Mouse (Mus musculus) CH12.LX (cell line): Measurements from ENCODE around the gene Papss1.

Experiments
- CTCF ChIP-seq, 2 experiments: IDR thresholded peaks in 1 of 2; conservative IDR thresholded peaks in 1 of 2; 2 replicates each; pipeline ENCODE4 v1.5.1; 2011 to 2012; ENCODE audit warnings: low read depth in 2 of 2, low read length in 2 of 2, improper control_type of control experiment in 1 of 2, inconsistent platforms in 1 of 2, mild to moderate bottlenecking in 1 of 2, moderate library complexity in 1 of 2
- EP300 ChIP-seq: IDR thresholded peaks from 2 replicates; pipeline ENCODE4 v1.6.1; 2011; ENCODE audit warnings: low read length, improper control_type of control experiment
- MEF2A ChIP-seq: IDR thresholded peaks from 2 replicates; pipeline ENCODE4 v1.6.1; 2014; ENCODE audit warnings: low read depth, mild to moderate bottlenecking, inconsistent platforms, low read length, improper control_type of control experiment, borderline replicate concordance
- MXI1 ChIP-seq: IDR thresholded peaks from 2 replicates; pipeline ENCODE4 v1.6.1; 2011; ENCODE audit warnings: mild to moderate bottlenecking, low read depth, low read length, improper control_type of control experiment
- MYC ChIP-seq: IDR thresholded peaks from 2 replicates; pipeline ENCODE4 v1.6.1; 2011; ENCODE audit warnings: low read depth, mild to moderate bottlenecking, improper control_type of control experiment, low read length
- NELFE ChIP-seq: IDR thresholded peaks from 2 replicates; pipeline ENCODE4 v1.6.1; 2011; ENCODE audit warnings: low read depth, low read length, improper control_type of control experiment
- SMC3 ChIP-seq: IDR thresholded peaks from 2 replicates; pipeline ENCODE4 v1.6.1; 2011; ENCODE audit warnings: low read depth, low read length, improper control_type of control experiment
- USF2 ChIP-seq: conservative IDR thresholded peaks from 2 replicates; pipeline ENCODE4 v1.6.1; 2011; ENCODE audit warnings: low read depth, low read length, improper control_type of control experiment
- ZC3H11A ChIP-seq: IDR thresholded peaks from 2 replicates; pipeline ENCODE4 v1.6.1; 2012; ENCODE audit warnings: low read depth, mild to moderate bottlenecking, inconsistent platforms, low read length, improper control_type of control experiment

DNA sequence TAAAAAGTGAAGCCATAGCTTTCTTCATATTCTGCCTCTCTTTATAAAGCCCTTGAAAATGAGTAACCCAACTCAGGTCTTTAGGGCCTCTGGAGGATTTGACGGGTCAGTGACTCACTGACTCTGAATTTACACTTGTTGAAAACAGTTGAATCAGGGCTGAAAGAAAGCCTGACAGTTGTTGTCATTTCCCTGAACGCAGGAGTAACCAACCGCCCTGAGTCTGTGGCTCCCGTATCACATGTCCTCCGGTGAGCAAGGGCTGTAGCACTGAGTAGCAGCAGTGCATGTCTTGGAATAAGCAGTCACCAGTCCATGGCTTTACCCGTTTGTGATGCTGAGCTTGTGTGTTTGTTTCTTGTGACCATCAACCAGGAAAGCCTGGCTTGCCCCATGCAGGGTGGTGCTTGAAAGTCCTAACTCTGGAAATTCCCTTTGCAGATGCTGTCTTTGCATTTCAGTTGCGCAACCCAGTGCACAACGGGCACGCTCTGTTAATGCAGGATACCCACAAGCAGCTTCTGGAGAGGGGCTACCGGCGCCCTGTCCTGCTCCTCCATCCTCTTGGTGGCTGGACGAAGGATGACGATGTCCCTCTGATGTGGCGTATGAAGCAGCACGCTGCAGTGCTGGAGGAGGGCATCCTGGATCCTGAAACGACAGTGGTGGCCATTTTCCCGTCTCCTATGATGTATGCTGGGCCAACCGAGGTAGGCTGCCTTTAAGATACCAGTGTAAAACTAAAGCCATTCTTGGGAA is 54.2 kb downstream of the Papss1 start:
- TF ChIP-seq MXI1 (no peak), NELFE (no peak), USF2 (no peak), EP300 (no peak), MYC (no peak), SMC3 (no peak), ZC3H11A (no peak), MEF2A (no peak), CTCF (conservative IDR thresholded peaks at IDR 0.05 in 1 of 2, IDR thresholded peaks at IDR 0.05 in 1 of 2; ENCODE audit: low read depth in 2 of 2, low read length in 2 of 2) (no peak)
